Mouse (Mus musculus): ENCODE data around the gene Epn2.
"Not testable (repeated sequence)": the region's sequence is repeated elsewhere in the genome, so short reads cannot be mapped to it uniquely, and the experiment has no call there.

Gene Epn2

DNA sequence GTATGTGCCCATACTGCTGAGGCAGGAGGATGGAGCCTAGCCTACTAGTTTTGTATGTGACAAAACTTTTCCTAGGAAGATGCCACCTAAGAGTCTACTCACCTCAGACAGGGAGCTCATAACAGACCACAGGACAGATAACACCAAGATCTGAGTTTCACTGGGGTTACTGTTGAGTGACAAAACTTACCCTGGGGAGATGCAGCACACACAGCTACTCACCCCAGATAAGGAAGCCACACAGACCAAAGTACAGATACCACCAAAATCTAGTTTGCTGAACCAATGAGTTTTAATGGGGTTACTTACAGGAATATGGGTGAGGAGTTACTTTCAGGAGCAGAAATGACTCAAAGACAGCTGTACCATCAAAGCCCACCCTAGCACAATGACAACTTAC, 13.6 kb upstream of the Epn2 start:
- DNase-seq (ENCODE audit: low read depth in 1 of 2, low spot score in 2 of 2) = no peak

DNA sequence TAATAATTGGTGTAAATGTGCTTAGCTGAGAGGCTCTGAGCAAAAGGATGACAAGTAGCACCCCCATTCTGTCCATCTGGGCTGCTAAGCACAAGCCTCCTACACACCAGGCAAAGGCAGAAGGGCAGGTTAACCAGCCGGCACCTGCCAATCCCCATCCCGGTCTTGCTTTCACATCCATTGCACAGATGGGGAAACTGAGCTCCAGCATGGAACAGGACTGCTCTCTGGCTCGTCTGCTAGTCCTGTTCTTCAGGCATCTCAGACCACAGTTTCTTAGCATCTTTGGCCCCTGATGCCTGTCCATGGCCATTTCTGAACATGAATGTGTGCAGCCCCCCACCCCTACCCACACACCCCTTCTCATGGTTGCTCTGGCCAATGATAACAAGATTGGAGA, 12.6 kb upstream of the Epn2 start:
- DNase-seq (ENCODE audit: low read depth in 1 of 2, low spot score in 2 of 2) = no peak

DNA sequence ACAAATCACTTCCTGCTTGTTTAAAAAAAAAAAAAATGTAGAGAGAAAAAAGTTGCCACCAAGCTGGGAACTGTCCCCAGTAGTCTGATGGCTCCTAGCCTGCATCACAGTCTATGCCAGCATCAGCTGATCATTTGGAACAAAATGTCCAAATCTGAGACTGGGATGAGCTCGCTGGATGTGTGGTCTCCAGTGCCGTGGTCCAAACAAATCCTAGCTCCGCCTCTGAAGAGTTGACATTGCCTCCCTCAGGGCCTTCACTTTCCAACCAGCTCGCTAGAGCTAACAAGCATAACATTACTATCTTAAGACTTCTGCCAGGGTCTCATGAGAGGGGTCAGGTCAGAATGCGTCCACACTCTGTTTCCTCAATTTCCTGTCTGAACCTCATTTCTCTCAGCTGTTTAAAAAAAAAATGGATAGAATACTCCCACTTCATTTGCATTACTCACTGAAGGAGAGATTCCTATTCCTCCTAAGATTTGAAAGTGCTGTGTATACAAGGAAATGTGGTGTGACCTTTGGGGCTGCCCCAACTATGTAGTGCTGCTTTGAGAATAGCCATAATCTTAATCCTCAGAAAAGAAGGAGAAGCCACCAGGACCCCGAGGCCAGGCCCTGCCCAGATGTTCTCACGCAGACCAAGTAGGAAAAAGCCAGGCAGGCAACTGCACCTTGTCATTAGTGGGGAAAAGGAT, 11.2 kb upstream of the Epn2 start:
- no peak for DNase-seq (ENCODE audit: low read depth in 1 of 2, low spot score in 2 of 2)

DNA sequence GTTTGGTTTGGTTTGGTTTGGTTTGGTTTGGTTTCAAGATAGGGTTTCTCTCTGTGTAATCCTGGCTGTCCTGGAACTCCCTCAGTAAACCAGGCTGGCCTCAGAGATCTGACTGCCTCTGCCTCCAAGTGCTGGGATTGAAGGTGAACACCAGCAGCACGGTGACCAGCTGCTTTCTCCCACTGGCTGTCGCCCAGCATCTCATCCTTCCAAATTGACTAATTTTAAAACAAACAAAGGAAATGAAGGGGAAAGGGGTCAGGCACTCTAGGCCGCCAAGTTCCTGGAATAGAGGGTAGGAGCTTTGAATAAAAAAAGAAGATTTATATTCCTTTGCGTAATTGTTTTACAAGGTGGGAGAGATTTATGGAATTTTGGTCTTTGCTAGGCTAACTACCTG, 5.9 kb upstream of the Epn2 start:
- no peak for DNase-seq (ENCODE audit: low read depth in 1 of 2, low spot score in 2 of 2)

DNA sequence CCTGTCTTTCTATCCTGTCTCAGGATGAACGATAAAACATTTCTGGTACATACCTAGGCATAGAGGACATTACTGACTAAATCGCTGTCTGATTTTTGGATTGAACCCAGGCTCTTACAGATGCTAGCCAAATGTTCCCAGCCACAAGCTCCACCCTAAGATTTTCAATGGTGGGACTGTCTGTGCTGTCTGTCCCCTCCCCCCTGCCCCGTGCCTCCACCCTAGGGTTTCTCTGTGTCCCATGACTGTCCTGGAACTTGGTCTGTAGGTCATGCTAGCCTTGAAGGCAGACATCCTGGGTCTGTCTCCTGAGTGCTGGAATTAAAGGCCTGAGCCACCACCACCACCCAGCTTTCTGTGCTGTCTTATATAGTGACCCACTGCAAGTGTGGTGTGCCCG, 5.3 kb upstream of the Epn2 start:
- no peak for DNase-seq (ENCODE audit: low read depth in 1 of 2, low spot score in 2 of 2)

DNA sequence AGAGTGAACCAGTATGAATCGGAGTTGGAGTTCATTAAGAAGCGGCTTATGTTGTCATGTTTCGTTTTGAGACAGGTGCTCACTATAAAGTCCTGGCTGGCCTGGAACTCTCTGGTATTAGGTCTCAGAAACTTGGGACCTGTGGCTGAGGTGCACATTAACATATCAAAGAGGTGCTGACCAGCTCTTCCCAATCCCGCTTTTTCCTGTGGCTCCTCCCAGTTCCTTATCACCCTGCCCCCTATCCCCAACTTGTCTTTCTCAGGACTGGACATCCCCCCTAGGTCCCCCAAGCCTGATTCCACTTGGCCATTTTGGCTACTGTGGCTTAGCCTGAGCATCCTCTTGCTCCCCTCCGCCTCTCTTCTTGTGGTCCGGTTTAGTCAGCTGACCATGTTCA, 4.6 kb upstream of the Epn2 start:
- DNase-seq (ENCODE audit: low read depth in 1 of 2, low spot score in 2 of 2) = no peak

DNA sequence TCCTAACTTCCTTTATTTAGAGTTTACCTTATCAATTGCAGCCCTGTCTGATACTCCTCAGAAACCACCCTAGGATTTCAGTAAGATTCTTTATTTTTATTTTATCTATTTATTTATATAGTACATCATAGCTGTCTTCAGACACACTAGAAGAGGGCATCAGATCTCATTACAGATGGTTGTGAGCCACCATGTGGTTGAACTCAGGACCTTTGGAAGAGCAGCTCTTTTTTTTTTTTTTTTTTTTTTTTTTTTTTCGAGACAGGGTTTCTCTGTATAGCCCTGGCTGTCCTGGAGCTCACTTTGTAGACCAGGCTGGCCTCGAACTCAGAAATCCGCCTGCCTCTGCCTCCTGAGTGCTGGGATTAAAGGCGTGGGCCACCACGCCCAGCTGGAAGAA, 3.3 kb upstream of the Epn2 start:
- not testable (repeated sequence) for DNase-seq (ENCODE audit: low read depth in 1 of 2, low spot score in 2 of 2)

DNA sequence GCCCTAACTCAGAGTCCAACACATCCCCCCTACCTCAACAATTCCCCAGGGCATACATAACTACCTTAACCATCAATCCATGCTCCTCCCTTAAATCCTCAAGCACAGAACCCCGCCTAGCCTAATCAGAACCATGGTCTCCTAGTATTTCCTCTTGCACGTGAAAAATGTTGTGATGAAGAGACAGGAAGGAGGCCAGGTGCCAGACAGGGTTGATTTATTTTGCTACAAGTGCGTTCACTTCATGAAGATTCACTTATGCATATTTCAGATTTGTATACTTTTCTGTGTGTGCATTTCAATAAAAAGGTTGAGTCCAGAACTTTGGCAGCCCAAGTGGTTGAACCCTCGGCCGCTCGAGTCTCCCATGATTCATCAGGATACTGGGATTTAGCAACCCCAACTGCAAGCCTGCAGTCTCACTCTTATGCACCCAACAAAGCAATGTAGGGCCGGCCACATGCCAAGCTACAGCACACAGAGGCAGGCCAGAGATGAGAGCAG, 443 bp upstream of the Epn2 start:
- no peak for DNase-seq (ENCODE audit: low read depth in 1 of 2, low spot score in 2 of 2)

DNA sequence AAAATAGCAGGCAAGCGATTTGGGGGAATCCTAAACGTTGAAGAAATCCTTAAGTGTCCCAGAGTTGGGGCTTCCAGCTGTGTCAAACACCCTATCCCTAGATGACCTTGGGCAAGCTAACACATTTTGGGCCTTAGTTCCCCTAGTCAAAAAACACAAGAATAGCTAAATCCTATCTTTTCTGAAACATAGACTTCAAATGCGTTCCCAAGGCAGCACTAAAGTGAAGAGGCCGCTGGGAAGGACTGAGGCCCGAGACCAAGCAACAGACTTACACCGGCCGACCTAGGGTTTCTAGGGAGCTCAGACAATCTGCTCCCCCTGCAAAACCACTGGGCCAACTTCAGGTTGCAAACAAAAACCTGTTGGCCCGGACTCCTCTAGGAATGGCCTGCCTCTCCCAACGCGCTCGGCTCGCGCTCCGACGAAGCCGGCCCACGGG, 925 bp downstream of the Epn2 start:
- no peak for DNase-seq (ENCODE audit: low read depth in 1 of 2, low spot score in 2 of 2)

DNA sequence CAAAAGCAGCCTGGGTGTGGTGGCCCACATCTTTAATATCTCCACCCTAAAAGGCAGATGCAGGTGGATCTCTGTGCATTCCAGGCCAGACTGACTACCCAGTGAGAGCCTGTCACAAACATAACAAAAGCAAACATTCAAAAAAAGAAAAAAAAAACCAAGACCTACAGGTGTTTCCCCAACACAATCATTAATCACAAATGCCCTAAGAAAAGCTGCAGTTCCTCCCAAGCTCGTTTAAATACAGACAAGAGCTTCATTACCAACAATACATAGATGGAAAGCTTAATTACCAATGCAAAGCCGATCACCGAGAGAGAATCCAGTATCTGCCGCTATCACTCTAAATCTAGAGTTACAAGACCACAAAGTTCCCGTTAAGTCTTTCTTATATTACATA, 1.5 kb downstream of the Epn2 start:
- no peak for DNase-seq (ENCODE audit: low read depth in 1 of 2, low spot score in 2 of 2)

DNA sequence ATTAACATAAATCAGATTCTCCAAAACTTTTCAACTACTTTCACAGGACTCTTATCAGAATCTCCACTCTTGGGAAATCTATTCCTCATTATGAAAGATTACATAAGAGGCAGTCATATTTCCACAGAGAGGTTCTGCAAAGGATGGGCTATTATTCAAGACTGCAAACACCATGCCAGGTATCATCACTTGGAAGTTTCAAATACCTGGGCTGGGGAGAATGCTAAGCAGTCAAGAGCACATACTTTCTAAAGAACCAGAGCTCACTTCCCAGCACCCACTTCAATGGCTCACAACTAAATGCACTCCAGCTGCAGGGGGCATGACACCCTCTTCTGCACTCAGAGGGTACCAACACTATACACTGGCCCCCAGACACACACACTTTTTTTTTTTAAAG, 2.1 kb downstream of the Epn2 start:
- DNase-seq (ENCODE audit: low read depth in 1 of 2, low spot score in 2 of 2) = no peak

DNA sequence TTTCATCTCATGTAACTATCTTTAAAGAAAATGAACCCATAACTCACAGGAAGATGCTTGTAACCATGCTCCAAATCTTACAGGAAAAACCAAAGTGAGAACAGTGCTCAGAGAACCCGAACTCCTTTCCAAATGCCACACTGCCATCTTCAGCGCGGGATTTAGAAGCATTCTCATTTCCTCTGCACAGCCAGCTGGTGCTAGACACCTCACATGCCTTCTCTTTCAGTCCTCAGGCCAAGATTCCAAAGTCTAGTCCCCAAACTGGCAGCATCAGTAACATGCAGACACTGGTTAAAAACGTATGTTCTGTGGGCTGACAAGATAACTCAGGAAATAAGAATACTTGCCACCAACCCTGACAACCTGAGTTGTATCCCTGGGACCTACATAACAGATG, 6.2 kb downstream of the Epn2 start:
- DNase-seq (ENCODE audit: low read depth in 1 of 2, low spot score in 2 of 2) = no peak

DNA sequence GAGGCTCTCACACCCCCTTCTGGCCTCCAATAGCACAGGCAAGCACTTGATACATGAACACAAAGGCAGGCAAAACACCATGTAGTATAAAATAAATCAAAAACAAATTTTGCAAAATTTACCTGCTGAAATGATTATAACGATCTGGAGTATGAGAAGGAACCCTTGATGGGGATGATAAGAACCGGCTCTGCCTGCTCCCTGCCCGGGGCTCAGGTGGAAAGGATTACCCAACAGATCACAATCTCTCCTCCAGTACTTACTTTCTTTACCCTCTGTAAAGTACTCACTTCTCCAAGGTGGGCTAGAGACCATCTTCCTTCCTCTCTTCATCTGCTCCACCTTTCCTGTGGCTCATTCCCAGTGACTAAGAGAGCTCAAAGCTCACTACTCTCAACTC, 8.3 kb downstream of the Epn2 start:
- DNase-seq (ENCODE audit: low read depth in 1 of 2, low spot score in 2 of 2) = no peak

DNA sequence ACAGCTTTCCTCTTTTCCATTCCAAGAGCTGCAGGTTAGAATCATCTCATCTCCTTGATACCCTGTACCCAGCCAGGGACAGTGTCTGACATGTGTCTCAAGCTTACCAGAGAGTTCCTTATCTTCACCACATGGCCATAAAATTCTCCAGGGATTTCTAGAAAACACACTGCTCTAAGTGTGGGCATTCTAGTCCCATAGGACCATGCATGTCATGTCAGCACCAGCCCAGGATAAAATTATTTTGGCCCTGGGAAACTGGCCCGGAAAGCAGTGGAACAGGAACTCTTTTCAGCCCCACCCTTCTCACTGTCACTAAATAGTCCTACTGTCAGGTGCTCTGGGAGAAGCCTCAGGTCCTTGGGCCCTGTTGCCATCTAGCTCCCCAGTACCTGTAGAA, 9.8 kb downstream of the Epn2 start:
- DNase-seq (ENCODE audit: low read depth in 1 of 2, low spot score in 2 of 2) = no peak

DNA sequence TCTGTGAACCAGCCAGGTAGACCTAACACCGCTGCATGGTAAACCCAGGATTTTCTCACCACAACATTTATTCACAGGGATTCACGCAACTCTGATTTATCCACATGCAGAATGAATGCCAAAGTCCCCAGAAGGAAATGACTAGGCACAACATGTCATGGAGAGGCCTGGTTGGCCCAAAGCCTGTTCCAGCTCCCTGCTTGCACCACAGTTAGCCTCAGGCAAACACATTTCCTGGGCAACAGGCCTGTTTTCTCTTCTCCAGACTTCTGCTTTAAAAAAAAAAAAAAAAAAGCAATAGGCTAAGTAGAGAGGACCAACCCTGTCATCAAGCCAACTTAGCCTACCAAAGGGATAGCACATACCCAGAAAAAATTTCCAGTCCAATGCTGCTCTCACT, 14.9 kb downstream of the Epn2 start:
- DNase-seq (ENCODE audit: low read depth in 1 of 2, low spot score in 2 of 2) = no peak

DNA sequence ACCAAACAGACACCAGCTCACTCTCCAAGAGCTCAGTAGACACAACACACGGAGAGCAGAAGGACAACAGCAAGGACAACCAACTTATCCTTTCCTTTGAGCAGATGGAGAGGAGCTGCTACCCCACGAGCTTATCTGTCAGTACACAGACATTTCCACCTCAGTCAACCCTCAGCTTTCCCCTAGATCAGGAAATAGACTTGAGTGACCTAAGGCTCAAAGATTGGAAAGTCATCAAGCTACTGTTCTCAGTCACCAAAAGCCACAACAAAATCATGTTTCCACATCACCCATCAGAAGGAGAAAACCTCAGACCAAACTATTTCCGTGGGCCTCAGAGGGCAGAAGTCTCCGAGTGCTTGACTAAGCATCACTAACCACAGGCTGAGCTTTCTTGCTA, 15.5 kb downstream of the Epn2 start:
- DNase-seq (ENCODE audit: low read depth in 1 of 2, low spot score in 2 of 2) = no peak

DNA sequence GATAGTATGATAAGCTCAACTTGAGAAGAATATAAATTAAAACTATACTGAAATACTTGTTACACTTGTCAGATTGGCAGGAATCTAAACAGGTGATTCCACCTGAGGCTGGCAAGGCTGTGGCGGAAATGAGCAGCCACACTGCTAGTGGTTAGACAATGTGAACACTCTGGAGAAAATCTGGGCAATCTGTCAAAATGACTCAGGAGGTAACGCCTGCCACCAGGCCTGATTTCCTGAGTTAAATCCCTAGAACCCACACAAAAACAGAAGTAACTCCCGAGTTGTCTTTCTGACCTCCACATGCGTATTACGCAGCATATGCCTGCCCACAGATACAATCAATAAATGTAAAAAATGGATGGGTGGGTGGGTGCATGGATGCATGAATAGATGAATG, 17.1 kb downstream of the Epn2 start:
- no peak for DNase-seq (ENCODE audit: low read depth in 1 of 2, low spot score in 2 of 2)

DNA sequence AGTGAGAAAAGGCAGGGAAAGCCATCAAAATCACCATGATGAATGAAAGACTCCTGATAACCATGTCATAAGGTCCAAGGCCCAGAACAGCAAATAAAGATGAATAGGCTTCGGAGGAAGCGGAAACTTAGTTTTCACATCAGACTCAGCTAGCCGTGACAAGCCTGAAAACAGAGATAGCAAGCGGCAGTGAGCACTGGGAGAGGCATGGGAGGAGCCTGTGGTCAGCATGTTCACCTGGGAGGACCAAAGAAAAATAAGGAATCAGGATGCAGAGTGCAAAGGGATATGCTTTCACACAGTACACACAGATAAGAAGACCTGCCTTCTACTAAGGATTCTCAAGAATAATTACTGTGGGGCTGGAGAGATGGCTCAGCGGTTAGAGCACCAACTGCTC, 19.9 kb downstream of the Epn2 start:
- DNase-seq (ENCODE audit: low read depth in 1 of 2, low spot score in 2 of 2) = no peak

DNA sequence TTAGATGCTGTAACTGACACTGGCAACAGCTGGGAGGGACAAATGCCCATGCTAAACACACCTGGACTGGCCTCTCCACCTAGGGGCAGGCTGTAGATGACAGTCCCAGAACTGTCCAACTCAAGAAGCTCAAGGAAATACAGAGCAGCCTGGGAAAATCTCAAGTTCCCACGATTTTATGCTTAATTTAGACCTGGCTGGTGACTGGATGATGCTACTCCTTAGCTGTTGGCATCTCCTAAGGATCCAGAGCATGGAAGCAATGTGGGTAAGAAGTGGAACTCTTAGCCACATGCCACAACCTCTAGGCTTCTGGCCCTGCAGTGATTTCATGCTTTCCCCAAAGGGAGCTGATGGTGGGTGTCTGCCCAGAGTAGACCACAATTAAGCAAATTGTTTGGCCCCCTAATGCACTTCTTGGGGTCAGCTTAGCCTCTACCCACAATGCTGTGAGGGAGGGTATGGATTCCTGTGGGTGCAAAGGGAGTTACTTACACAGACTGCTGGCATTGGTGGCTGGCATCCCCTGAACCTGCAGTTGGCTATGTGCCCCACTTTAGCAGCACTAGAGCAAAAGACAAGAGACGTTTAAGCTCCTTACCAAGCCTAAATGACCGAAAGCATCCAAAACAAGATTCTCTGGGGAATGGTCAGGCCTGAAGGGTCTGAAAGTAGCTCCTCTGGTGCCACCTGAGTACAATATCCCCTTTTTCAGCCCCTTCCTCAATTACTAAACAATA, 26.3 kb downstream of the Epn2 start:
- no peak for DNase-seq (ENCODE audit: low read depth in 1 of 2, low spot score in 2 of 2)

DNA sequence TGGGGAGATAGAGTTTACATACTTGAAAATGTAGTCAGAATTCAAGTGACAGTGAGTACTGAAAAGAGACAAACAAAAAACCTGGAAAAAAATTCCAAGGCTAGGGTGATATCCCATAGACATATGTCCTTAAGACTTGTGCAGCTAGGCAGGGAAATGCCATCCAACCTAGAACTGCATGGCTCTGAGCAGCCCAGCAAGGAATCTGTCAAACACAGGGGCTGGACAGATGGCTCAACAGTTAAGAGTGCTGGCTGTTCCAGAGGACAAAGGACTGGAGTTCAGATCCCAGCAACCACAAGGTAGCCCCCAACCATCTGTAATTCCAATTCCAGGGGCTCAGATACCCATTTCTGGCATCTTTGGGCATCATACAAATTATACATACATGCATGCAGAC, 28.9 kb downstream of the Epn2 start:
- DNase-seq (ENCODE audit: low read depth in 1 of 2, low spot score in 2 of 2) = no peak

DNA sequence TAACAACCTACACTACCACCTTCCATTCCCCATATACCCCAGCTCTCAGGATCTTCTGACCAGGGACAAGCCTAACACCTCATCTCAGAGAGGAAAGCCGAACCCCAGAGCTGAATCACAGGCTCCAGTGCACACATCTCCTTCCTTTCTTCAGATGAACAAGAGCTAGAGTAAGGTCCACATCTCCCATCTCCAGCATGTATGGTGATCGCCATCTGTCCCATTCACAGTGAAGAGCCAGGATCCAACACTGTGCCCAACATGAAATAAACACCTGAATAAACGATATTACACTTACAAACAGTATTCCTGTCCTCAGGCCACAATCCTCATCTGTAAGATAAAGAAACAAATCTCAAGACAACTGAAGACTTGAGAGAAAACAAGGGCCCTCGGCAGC, 31.8 kb downstream of the Epn2 start:
- DNase-seq (ENCODE audit: low read depth in 1 of 2, low spot score in 2 of 2) = no peak

DNA sequence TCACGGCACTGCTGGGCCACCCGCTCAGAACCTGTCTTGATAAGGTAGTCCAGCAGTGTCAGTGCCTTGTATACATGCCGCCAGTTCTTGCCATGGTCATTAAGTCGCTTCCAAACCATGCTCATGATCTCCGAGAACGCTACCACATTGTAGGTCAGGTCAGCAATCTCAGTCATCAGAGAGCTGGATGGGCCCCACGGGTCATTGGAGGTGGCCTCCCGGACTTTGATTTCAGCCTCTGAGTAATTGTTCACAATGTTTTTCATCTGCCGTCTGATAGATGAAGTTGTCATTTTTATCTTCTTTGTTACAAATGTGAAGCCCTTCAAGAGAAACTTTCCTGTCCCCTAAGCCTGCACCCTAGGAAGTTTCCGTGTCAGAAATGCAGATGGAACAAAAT, 33.0 kb downstream of the Epn2 start:
- no peak for DNase-seq (ENCODE audit: low read depth in 1 of 2, low spot score in 2 of 2)

DNA sequence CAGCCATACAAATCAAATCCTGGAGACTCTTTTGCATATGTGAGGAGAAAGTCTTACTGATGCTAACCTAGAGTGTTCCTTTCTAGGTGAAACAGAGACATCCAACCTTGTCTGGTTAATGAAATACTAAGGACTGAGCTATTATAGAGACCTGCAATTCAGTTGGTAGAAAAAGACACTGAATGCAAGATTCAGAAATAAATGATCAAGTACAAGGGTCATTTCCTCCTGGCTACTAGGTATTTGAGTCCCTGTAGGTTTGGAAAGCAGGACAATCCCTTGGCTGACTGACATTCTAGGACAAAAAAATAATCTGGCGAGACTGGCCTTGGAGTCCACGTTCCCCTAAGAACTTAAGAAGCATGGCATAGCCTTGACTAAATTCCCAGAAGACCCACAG, 33.9 kb downstream of the Epn2 start:
- DNase-seq (ENCODE audit: low read depth in 1 of 2, low spot score in 2 of 2) = no peak
